Mouse (Mus musculus) kidney, adult 2 months (tissue): ENCODE results near the gene Ptprd.

Experiments
- CTCF ChIP-seq: fragments of 200-500 bp; conservative IDR thresholded peaks from 2 replicates; pipeline ENCODE4 v1.5.1; 2011; ENCODE audit warnings: low read depth, mild to moderate bottlenecking, control low read depth, low read length, moderate library complexity, mixed read lengths; ENCODE audit not compliant: insufficient read depth, insufficient read length
- POLR2A ChIP-seq: fragments of 200-500 bp; IDR thresholded peaks from one replicate; pipeline ENCODE4 v1.6.1; 2011; ENCODE audit warnings: low read depth, low read length, control low read depth

- no peak for TF ChIP-seq CTCF
- no peak for TF ChIP-seq POLR2A
Observed at GRCm38 (mm10) chr4:76766918-76767317, 1444.8 kb downstream of the Ptprd start.
